In the genomic region with DNA sequence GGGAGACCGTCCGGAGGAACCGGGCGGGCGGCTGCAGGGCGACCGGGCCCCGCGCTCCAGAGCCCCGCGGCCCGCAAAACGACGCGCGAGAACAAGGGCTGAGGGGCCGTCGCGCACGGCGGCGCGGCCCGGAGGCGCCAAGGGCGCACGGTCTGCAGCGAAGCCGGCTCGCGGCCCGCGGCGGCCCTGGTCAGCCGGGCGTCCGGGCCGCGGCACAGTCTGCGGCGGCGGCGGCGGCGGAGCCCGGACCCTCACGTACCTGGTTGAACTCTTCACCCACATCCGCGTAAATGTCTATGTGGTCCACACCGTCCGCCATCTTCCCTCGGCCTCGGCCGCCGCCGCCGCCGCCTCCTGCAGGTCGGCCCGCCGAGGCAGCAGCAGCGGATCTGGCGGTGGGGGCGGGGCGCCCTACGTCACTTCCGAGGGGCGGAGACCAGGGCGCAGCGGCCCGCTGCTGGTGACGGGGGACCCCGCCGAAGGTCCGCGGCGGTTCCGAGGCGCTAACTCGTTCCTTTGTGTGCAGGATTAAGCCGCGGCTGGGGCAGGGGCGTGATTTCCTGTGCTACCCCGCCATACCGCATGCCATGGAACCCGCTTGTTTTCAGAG, we compare ENCODE assay signal across 8 mouse cellular contexts. TPM values are rescaled to one million over a fixed set of nuclear protein-coding genes. Genes with fewer than 3 reads are reported as not detected.
DNase-seq lines count a peak whose midpoint lies in the region; ATAC-seq and TF ChIP-seq lines count a peak whose summit lies in the region.

No protein-coding gene starts in this region.

- TF ChIP-seq POLR2A in CH12.LX (IDR thresholded peaks at IDR 0.05; ENCODE audit: low read depth, low read length): peak; percentile 85

- peak; percentile 87 for DNase-seq in CH12.LX (ENCODE audit: extremely low read depth)
- DNase-seq in c-Kit-positive CD71-negative TER-119-negative erythroid progenitor cells, embryonic 14.5 days (ENCODE audit: low read depth): peak; percentile 81
- peak; percentile 96 for DNase-seq in forebrain, embryonic 10.5 days (ENCODE audit: extremely low spot score, low spot score)
- DNase-seq in kidney, postnatal 14 days: peak; percentile 97
- peak; percentile 91 for DNase-seq in liver, embryonic 13.5 days
- DNase-seq in natural killer cell, adult 2 months (ENCODE audit: low spot score in 2 of 2): peak; percentile 95 to 96

- under 1% methylated on average over 85 of the region's 86 CpGs for WGBS in forebrain, embryonic 10.5 days
- under 1% methylated on average over 52 of the region's 86 CpGs for WGBS in heart, embryonic 15.5 days
- WGBS in liver, embryonic 13.5 days (ENCODE audit: insufficient replicate concordance): under 1% methylated on average over 85 of the region's 86 CpGs
- under 1% methylated on average over 85 of the region's 86 CpGs for WGBS in stomach, embryonic 14.5 days

- dilution Hi-C loops in CH12.LX (cut with MboI; ENCODE audit: extremely low pct_ligation_motif_present, extremely low pct_unique_long_range_greater_than_20kb, low sequenced_read_pairs): no loop called here

- peaks cover 44% of the 10 kb centered on the region for H3K79me2 ChIP-seq in CH12.LX (replicated peaks; ENCODE audit: control insufficient read depth, extremely low read depth, insufficient read depth, poor library complexity, severe bottlenecking)

- no peak for TF ChIP-seq RAD21 in CH12.LX (IDR thresholded peaks at IDR 0.05; ENCODE audit: low read depth, low read length)

- H3K27ac ChIP-seq in CH12.LX (ENCODE audit: insufficient read depth, low read depth): peak overlapping the region; percentile 53
- H3K27ac ChIP-seq in forebrain, embryonic 10.5 days: peak overlapping the region; percentile 100
- peak overlapping the region; percentile 96 for H3K27ac ChIP-seq in heart, embryonic 15.5 days
- peak overlapping the region; percentile 89 for H3K27ac ChIP-seq in liver, embryonic 13.5 days
- H3K27ac ChIP-seq in stomach, embryonic 14.5 days (ENCODE audit: low read length): peak overlapping the region; percentile 93

- in situ Hi-C loops in CH12.LX (cut with MboI; ENCODE audit: low pct_ligation_motif_present, low pct_unique_long_range_greater_than_20kb, low sequenced_read_pairs): no loop called here

- peaks cover 0 to 6% of the 10 kb centered on the region in 2 experiments; a peak in 2 of 4 replicates for H3K4me1 ChIP-seq in CH12.LX (ENCODE audit: control insufficient read depth in 1 of 2, insufficient read depth in 2 of 2)
- H3K4me1 ChIP-seq in forebrain, embryonic 10.5 days: peaks cover 17% of the 10 kb centered on the region
- peaks cover 12% of the 10 kb centered on the region for H3K4me1 ChIP-seq in heart, embryonic 15.5 days (replicated peaks)
- H3K4me1 ChIP-seq in liver, embryonic 13.5 days (replicated peaks): peaks cover 37% of the 10 kb centered on the region
- no peaks in the 10 kb centered on the region for H3K4me1 ChIP-seq in stomach, embryonic 14.5 days (ENCODE audit: control insufficient read depth, insufficient read depth, low read length)

- no peak for TF ChIP-seq EP300 in CH12.LX (IDR thresholded peaks at IDR 0.05; ENCODE audit: low read length)

- H3K36me3 ChIP-seq in CH12.LX (replicated peaks in 1 of 2; ENCODE audit: control insufficient read depth in 1 of 2, insufficient read depth in 1 of 2, low read length in 1 of 2): no peaks in the 10 kb centered on the region
- peaks cover 6% of the 10 kb centered on the region; the same call in 1 of the 2 replicates for H3K36me3 ChIP-seq in forebrain, embryonic 10.5 days (replicated peaks)
- no peaks in the 10 kb centered on the region for H3K36me3 ChIP-seq in heart, embryonic 15.5 days
- no peaks in the 10 kb centered on the region for H3K36me3 ChIP-seq in liver, embryonic 13.5 days
- H3K36me3 ChIP-seq in stomach, embryonic 14.5 days (ENCODE audit: control insufficient read depth, insufficient read depth, low read length): no peaks in the 10 kb centered on the region

- H3K4me3 ChIP-seq in CH12.LX (replicated peaks in 1 of 3; ENCODE audit: low read depth in 2 of 3, low read length in 2 of 3, poor library complexity in 1 of 3): peak overlapping the region; percentile 89 to 93 (median 89)
- peak overlapping the region; percentile 94 for H3K4me3 ChIP-seq in forebrain, embryonic 10.5 days
- peak overlapping the region; percentile 98 for H3K4me3 ChIP-seq in heart, embryonic 15.5 days
- H3K4me3 ChIP-seq in liver, embryonic 13.5 days (replicated peaks): peak overlapping the region; percentile 98
- H3K4me3 ChIP-seq in stomach, embryonic 14.5 days (ENCODE audit: low read depth, low read length): peak overlapping the region; percentile 97

- 0 out of 4 replicates have a peak, but pooled peaks of 1 of the 2 experiments have one; percentile 4 for TF ChIP-seq CTCF in CH12.LX (conservative IDR thresholded peaks at IDR 0.05 in 1 of 2, IDR thresholded peaks at IDR 0.05 in 1 of 2; ENCODE audit: low read depth in 2 of 2, low read length in 2 of 2)

- peak overlapping the region; percentile 98 for H3K9ac ChIP-seq in CH12.LX (ENCODE audit: insufficient read depth, low read depth)
- H3K9ac ChIP-seq in heart, embryonic 15.5 days: peak overlapping the region; percentile 100
- H3K9ac ChIP-seq in liver, embryonic 13.5 days: peak overlapping the region; percentile 97
- peak overlapping the region; percentile 99 for H3K9ac ChIP-seq in stomach, embryonic 14.5 days (replicated peaks; ENCODE audit: low read depth, low read length)

- peak; percentile 95 for ATAC-seq in heart, embryonic 15.5 days (replicated peaks; ENCODE audit: insufficient number of reproducible peaks, insufficient read depth, low FRiP score, low read depth)
- ATAC-seq in liver, embryonic 13.5 days (ENCODE audit: low read depth): peak; percentile 94
- peak; percentile 96 for ATAC-seq in stomach, embryonic 14.5 days (ENCODE audit: insufficient number of reproducible peaks, insufficient read depth, low FRiP score, low read depth)

- H3K4me2 ChIP-seq in CH12.LX (ENCODE audit: insufficient read depth, low read depth, poor library complexity, severe bottlenecking): 0 out of 2 replicates have a peak overlapping the region, but pooled peaks have one; percentile 18
- H3K4me2 ChIP-seq in heart, embryonic 15.5 days: peak overlapping the region; percentile 76
- peak overlapping the region; percentile 85 for H3K4me2 ChIP-seq in liver, embryonic 13.5 days
- peak overlapping the region; percentile 45 for H3K4me2 ChIP-seq in stomach, embryonic 14.5 days (replicated peaks; ENCODE audit: low read depth, low read length)

- no peaks in the 10 kb centered on the region for H3K27me3 ChIP-seq in CH12.LX (replicated peaks)
- no peaks in the 10 kb centered on the region for H3K27me3 ChIP-seq in forebrain, embryonic 10.5 days (ENCODE audit: poor library complexity, severe bottlenecking)
- H3K27me3 ChIP-seq in heart, embryonic 15.5 days: no peaks in the 10 kb centered on the region
- H3K27me3 ChIP-seq in liver, embryonic 13.5 days: no peaks in the 10 kb centered on the region
- H3K27me3 ChIP-seq in stomach, embryonic 14.5 days (ENCODE audit: control insufficient read depth, insufficient read depth, low read length): no peaks in the 10 kb centered on the region

- no peaks in the 10 kb centered on the region for H3K9me3 ChIP-seq in CH12.LX (replicated peaks; ENCODE audit: low read length)
- H3K9me3 ChIP-seq in forebrain, embryonic 10.5 days: no peaks in the 10 kb centered on the region
- no peaks in the 10 kb centered on the region for H3K9me3 ChIP-seq in heart, embryonic 15.5 days (replicated peaks)
- H3K9me3 ChIP-seq in liver, embryonic 13.5 days (replicated peaks): no peaks in the 10 kb centered on the region
- H3K9me3 ChIP-seq in stomach, embryonic 14.5 days (ENCODE audit: control insufficient read depth, low read depth, low read length): no peaks in the 10 kb centered on the region

TF ChIP-seq in CH12.LX, 34 proteins besides CTCF, POLR2A, EP300 and RAD21 (continues in another document):
- no peak for TF ChIP-seq MYC (IDR thresholded peaks at IDR 0.05; ENCODE audit: low read depth, low read length)
- 0 out of 2 replicates have a peak, but pooled peaks have one; percentile 7 for TF ChIP-seq MAX (IDR thresholded peaks at IDR 0.05; ENCODE audit: low read length)
- TF ChIP-seq NELFE (IDR thresholded peaks at IDR 0.05; ENCODE audit: low read depth, low read length): peak; percentile 85
- TF ChIP-seq NRF1 (IDR thresholded peaks at IDR 0.05; ENCODE audit: low read depth, low read length): peak; percentile 52; the same call in 1 of the 2 replicates
- TF ChIP-seq MAZ (IDR thresholded peaks at IDR 0.05; ENCODE audit: low read depth, low read length): peak; percentile 66; the same call in 1 of the 2 replicates
- no peak for TF ChIP-seq POLR2AphosphoS2 (IDR thresholded peaks at IDR 0.05; ENCODE audit: low read depth, low read length)
- TF ChIP-seq HCFC1 (IDR thresholded peaks at IDR 0.05; ENCODE audit: low read depth, low read length): peak; percentile 72
- TF ChIP-seq KAT2A (IDR thresholded peaks at IDR 0.05; ENCODE audit: insufficient replicate concordance, low read length): 0 out of 2 replicates have a peak, but pooled peaks have one; percentile 48
- TF ChIP-seq JUND (conservative IDR thresholded peaks at IDR 0.05; ENCODE audit: low read depth, low read length): no peak
- peak; percentile 77 for TF ChIP-seq MXI1 (IDR thresholded peaks at IDR 0.05; ENCODE audit: low read depth, low read length)
- no peak for TF ChIP-seq ZC3H11A (IDR thresholded peaks at IDR 0.05; ENCODE audit: low read depth, low read length)
- TF ChIP-seq SMC3 (IDR thresholded peaks at IDR 0.05; ENCODE audit: low read depth, low read length): no peak
- TF ChIP-seq GABPA (IDR thresholded peaks at IDR 0.05; ENCODE audit: insufficient replicate concordance, low read depth, low read length): no peak
- no peak for TF ChIP-seq ZKSCAN1 (IDR thresholded peaks at IDR 0.05; ENCODE audit: borderline replicate concordance, low read depth, low read length)
- TF ChIP-seq ETS1 (conservative IDR thresholded peaks at IDR 0.05; ENCODE audit: low read depth, low read length): 0 out of 2 replicates have a peak, but pooled peaks have one; percentile 7
- no peak for TF ChIP-seq IRF4 (IDR thresholded peaks at IDR 0.05; ENCODE audit: low read depth, low read length)
- peak; percentile 93 for TF ChIP-seq TCF12 (IDR thresholded peaks at IDR 0.05; ENCODE audit: low read depth, low read length)
- TF ChIP-seq USF1 (IDR thresholded peaks at IDR 0.05; ENCODE audit: low read depth, low read length): no peak
- no peak for TF ChIP-seq MAFK (IDR thresholded peaks at IDR 0.05; ENCODE audit: insufficient replicate concordance, low read length)

RNA-seq across cellular contexts. Expression of a gene that starts 3.1 kb away (rescaled TPM):
- total RNA-seq in CH12.LX (2012; rRNA removed): 87.6 and 109 TPM in 2 replicates
- 114 and 128 TPM in 2 replicates for total RNA-seq in CH12.LX (2014; rRNA removed)
- polyA plus RNA-seq in CH12.LX (2012; ENCODE audit: insufficient read length, low read depth): 94.2 and 99.5 TPM in 2 replicates
- polyA plus RNA-seq in forebrain, embryonic 10.5 days (2016; fragmentation: Nextera tagmentation; extraction: Ambion mirVana): 243 and 253 TPM in 2 replicates
- polyA plus RNA-seq in heart, embryonic 15.5 days (2015; fragmentation: Nextera tagmentation; extraction: Ambion mirVana): 78.5 and 85.9 TPM in 2 replicates
- polyA plus RNA-seq in liver, embryonic 13.5 days (2015; fragmentation: Nextera tagmentation; extraction: Ambion mirVana): 69.2 and 87.2 TPM in 2 replicates
- polyA plus RNA-seq in stomach, embryonic 14.5 days (2014; fragmentation: Nextera tagmentation; extraction: Ambion mirVana): 173 and 185 TPM in 2 replicates

Comparison
In these comparisons a context has a peak if more than half of its experiments do, and no peak if none do; other contexts are left out.
1. Peak in every context shown above with its lines: DNase-seq, ATAC-seq, H3K4me3 ChIP-seq and H3K27ac ChIP-seq.
2. H3K4me2 ChIP-seq: peak in every context shown above with its lines; median percentile 85 in liver, embryonic 13.5 days; 76 in heart, embryonic 15.5 days; 45 in stomach, embryonic 14.5 days; 18 in CH12.LX.